Mouse (Mus musculus): Measurements from ENCODE around the gene Zfp40.
"Not testable (repeated sequence)": the region's sequence is repeated elsewhere in the genome, so short reads cannot be mapped to it uniquely, and the experiment has no call there.

Gene Zfp40

DNA sequence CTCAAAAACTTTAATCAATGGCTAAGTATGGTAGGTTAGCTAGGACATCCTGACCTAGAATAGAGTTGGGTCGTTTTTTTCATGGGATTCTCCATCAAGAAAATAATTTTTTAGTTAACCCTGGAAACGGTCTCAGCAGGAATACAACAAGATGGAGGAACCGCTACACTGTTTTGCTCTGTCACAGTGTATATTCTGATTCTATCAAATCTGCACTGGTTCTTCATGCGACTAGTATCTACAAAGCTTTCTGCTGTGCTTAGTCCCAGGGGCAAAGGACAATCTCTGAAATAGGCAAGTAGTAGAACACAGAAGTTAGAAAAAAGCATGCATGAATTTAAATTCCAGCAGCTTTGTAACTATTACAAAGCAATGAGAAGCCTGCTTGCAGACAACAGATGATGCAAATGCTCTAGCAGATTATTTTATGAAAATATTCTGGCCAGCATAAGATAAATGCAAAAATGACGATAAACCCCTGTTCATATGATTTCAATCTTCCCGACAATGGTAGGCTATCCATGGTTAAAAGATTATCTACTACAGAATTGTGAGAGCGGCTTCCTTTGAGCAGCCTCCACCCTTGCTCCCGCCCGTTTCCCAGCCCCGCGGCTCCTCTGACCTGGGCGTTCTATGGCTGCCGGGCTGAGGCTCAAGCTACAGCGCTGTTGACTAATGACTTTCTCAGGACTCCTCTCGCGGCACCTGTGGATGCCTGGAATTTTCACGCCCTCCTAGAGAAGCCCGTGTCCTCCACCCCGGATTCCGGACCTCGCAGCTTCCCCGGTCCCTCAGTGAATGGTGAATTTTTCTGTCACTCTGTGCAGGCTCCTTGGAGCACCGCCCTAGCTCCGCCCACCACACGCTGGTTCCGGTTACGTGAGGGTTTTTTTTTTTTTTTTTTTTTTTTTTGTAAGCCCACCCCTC lies at the start of gene Zfp40:
Gene Zfp40, minus strand, starts transcription at position 800 of the 927 bp plus-strand sequence.
- DNase-seq, result peak; percentile 93

DNA sequence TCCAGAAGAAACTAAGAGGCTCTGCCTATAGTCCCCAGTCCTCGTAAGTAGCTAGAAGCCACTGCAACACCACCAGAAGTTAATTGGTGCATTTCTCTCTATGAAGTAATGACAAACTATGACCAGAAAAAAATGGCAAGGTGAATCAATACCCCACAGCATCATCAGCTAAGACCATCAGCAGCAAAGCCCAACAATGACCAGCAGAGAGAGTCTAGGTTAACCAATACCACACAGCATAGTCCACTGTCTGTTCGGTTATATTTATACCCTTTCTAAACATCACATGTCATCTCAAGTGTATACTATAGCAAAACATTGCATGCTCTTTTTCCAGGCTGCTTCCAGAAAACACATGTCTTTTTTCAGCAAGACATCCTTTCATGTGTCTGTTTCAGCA lies 25.3 kb upstream of the Zfp40 start:
- DNase-seq, result no peak

DNA sequence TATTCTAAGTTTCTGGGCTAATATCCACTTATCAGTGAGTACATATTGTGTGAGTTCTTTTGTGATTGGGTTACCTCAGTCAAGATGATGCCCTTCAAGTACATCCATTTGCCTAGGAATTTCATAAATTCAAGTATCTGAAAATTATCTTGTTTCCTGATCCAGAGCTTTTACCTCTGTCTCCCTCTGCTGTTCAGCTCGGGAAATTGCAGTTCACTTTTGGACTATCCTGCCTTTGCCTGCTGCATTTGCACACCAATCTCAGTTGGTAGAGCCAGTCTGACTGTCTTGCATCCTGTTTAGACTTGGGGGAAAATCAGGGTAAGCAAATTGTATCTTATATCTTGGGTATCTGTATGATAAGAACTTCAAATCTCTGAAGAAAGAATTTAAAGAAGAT lies 6.8 kb upstream of the Zfp40 start:
- DNase-seq, result not testable (repeated sequence)

DNA sequence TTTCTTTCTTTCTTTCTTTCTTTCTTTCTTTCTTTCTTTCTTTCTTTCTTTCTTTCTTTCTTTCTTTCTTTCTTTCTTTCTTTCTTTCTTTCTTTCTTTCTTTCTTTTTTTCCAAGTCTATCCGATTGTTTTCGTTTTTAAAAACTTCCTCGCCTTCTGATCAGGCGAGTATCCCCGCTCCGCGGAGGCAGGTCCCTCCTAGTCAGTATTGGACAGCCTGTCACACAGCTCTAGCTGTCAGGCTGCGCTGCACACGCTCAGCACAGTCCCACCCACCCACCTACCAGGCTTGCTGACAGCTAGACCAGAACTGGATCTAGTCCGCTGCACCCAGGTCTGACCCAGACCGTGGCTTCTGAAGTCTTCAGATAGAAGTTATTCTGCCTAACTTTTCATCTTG lies 389 bp upstream of the Zfp40 start:
- DNase-seq, result peak; percentile 49

DNA sequence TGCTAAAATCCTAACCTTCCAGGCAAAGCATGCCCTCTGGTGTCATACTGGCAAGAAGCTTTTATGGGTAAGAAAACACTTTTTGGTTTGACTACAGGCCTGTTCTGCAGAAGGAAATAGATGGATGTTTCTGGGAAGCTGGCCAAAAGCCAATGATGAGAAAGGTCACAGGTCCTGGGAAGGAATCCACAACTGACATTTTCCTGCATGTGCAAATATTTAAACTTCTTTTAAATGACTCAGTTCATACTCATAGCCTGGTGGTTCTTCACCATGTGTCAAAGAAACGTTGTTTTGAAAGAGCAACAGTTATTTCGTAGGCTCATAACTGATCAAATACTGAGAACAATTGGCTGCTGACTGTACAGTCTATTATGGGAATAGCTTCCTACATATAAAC lies 5.4 kb downstream of the Zfp40 start:
- no peak for DNase-seq
